Mouse (Mus musculus) adrenal gland, adult (tissue): ENCODE measurements at regions not wholly inside any gene's neighbourhood (a gene's known extent, or its start where the extent isn't known, plus 50 kb on each side); places are given as distances from the start of the nearest gene placed in this dataset.

Experiments used
- DNase-seq, 2 experiments: peaks; one replicate each; pipeline ENCODE4 v3.0.0; 2022 to 2023; ENCODE audit warnings: low spot score in 1 of 2; ENCODE audit not compliant: inconsistent age in 2 of 2

DNA sequence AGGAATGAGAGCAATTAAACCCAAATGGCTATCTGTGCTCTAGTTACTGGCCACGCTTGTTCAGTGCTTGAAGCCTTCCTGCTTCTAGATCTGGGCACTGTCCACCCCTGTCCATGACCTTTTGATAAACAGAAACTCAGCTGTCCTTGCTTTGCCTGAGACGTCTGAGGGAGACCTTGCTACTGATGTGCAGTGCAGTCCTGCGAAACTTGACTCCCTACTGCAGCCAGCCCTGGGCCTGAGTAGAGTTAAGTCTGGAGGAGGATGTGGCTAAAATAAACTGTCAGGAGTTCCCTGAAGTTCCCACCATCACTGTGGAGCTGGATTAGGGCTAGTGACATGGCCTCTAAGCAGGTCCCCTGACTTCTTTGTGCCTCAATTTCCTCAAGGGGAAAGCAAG, 88.4 kb upstream of the Cxcr4 start:
- DNase-seq: peak; percentile 79 to 85

DNA sequence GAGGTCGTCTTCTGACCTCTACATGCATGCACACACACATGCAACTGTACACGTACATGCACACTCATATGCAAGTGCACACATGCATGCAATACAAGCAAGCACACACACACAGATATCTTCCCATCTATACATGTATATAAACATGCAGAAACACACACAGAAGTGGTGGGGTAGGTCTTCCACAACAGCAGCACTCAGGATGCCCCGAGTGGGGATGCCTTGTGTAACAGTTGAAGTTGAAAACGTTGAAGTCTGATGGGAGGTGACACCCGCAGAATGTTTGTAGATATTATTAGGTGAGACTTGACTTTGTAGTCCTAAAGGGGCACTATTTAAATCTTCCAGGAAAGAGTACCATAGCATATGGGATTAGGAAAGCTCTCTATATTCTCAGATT, 87.9 kb upstream of the Cxcr4 start:
- peak in 1 of 2 experiments; percentile 53 for DNase-seq

DNA sequence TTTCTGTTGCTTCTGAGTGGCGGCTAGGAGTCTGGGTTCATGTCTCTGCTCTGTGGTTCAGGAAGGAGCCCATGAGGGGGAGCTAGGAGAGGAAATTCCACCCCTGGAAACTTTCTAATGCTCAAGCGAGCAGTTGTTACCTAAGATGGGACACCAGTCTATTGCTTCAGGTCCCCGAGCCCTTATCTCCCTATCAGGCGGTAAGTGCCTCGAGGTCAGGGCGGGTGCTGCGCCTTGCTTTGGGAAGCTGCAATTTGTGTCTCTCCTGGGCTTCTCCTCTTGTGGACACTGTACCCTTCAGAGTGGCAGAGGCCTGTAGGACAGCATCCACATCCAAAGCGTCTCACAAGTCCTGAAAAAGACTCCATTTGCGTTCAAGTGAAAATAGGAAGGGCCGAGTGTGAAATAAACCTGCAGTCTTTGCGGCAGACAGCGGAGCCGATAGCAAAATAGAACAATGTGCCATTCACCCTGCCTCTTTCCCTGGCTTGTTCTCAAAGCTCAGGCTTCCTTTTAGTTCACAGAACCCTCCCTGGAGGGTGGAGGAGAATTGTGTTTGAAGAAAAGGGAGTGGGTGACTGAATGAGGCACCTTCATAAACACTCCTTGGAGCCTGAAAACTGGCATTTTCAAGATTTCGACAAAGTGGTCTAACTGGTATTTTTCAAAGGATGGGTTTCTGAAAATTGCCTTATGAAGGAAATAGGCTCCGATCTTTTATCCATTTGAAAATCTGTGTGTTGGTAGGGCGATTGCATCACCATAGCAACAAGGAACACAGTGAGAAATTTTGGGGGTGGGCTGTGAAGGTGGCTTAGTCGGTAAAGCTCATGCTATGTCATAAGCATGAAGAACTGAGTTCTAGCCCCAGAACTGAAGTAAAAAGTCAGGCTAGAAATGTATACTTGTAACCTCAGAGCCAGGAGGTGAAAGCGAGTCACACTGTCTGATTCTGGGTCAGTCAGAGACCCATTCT, 87.2 kb upstream of the Cxcr4 start:
- DNase-seq: peak in 1 of 2 experiments; percentile 50

DNA sequence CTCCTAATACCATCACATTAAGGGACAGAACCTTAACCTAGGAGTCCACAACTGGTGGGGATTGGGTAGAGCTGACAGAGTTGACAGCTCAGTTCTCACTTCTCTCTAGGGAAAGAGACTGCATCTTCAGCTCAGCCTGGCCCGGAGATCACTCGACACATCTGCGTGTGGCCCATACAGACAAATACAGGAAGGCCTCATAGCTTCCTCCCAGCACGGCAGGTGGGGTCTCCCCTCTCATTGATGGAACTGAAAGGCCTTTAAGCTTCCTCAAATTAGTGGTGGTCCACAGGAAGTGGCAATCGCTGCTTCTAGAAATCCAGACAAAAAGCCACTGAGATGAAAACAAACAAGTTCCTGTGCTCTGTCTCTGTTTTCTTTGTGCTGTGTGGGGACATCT, 83.4 kb upstream of the Cxcr4 start:
- DNase-seq: no peak

DNA sequence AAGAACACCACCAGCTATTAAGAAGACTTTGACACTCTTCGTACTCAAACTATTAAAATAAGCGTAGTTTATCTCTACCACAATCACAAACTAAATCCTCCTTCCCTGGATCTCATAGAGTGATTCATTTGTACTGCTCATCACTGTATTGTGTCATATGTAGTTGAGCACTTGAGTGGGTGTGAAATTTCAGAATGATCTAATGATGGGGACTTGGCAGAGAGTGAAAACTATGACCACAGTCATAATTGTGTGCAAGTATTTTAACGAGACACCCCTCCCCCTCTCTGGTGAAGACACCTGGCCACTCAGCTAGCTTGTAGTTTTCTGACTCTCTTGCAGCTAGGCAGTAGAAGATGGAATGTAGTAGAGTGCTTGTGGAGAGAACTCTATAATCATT, 80.2 kb upstream of the Cxcr4 start:
- no peak for DNase-seq

DNA sequence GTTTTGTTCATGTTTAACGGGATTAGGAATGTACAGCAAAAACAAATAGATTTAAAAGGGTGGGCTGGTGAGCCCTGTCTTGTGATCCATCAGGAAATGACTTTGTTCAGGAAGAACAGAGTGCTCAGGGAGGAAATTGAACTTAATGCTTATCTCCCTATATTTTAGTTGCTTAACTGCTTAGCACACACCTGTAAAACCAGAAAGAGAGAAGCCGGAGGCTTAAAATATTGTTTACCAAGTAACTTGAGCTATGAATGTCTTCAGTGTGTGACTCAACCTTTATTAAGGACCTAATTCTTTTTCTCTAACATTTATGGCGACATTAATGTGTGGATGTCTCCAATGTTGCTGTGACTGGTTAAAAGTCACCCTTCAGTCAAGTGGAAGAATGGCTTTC, 79.4 kb upstream of the Cxcr4 start:
- no peak for DNase-seq

DNA sequence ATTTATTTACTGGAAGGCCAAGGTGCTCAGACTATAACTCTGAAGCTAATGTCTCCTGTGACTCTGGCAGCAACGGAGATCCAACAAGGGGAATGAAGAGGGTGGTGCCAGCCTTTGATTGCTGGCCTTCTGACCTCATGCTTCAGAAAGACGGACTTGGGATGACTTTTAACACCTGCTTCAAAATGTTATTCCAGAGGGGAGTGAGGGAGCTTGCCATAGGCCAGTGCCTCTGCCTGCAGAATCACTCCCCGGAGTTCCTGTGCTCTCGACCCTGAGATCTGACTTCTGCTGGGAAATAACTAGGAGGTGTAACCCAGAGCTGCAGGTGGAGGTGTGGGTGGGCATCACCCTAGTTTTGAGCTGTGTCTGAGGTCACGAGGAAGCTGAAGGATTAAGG, 78.9 kb upstream of the Cxcr4 start:
- DNase-seq: no peak

DNA sequence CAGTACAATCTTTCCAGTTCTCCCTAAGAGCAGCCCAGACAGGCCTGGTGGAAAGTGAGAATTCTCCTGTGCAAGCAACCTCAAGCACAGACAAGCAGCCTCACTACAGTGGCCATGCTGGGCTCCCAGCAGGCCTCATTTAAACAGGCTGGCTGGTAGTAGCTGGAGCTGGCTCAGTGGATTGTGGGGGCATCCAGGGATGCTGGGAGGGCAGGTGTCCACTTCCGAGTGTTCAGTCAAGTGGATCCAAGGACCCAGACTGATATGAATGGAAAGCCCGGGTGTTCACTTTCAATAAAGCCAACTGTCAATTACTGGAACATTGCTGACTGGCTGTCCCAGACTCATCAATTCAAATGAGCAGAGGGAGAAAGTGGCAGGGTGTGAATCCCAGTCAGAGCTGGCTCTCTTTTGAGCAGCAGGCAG, 77.2 kb upstream of the Cxcr4 start:
- no peak for DNase-seq

DNA sequence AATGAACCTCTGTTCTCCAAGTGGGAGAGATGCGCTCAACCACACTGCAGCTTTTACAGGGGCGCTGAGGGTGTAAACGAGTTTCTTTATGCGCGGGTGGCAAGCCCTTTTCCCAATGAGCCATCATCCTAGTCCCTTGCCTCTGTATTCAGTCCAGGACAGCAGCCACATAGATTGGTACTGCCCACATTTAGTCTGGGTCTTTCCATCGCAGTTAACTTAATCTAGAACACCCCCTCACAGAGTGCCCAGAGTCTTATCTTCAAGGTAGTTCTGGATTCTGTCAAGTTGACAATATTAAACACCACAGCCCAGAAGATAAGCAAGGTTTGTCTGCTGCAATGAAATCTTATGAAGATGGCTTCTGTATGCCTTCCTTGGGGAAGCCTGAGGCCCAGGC, 76.6 kb upstream of the Cxcr4 start:
- no peak for DNase-seq

DNA sequence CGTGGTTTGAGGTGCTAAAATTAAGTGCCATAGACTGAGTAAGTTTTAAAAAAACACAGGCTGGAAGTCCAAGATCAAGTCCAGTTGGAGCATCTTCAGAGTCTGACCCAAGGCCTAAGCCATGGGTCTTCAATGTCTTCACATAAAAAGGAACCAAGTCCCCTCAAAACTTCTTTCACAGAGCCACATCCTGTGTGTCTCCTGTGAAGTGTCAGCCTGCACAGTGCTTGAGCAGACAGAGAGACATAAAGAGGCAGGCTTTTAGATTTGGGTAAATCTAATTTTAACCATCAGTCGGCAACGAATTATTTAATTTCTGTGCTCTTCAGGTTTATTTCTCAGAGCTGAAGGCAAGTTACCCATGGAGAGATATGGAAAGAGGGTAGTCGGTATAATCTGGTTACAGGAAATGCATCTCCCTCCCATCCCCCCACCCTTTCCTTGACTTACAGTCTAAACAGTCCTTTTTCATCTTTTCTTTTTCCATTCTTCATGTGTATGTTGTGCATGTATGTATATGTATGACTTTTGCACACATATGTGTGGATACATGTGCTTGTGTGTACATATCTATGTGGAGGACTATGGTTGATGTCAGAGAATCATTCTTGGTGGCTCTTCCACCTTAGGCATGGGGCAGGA, 75.1 kb upstream of the Cxcr4 start:
- DNase-seq: no peak

DNA sequence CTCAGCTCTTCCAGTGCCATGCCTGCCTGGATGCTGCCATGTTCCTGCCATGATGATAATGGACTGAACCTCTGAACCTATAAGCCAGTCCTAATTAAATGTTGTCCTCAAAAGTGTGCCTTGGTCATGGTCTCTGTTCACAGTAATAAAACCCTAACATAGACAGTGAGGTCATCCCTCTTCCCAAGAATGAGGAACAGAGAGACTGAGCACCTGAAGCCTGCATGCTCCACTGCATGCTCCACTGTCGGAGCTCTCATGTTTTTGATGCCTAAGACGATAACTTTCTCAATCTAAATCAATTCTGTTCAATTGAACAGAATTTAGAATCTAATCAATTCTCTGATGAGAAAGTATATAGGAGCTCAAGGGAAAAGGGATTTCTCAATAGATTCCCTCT, 71.1 kb upstream of the Cxcr4 start:
- no peak for DNase-seq

DNA sequence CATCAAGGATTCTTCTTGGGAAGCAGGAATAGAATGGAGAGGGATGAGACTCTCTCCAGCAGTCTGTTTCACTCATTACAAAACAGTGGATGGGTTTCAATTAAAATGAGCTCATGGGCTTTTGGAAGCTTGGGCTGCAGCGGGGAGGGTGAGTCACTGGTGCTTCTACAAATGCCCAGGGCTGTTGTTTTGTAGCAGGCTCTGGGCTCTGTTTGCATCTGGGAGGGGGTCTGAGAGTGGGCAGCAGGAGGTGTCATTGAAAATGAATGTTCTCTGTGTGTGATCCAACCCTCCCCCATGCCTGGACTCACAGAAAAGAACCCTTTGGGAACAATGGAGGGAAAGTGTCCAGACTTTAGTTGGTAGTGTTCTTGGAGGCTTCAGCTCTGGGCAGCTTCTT, 67.8 kb upstream of the Cxcr4 start:
- peak; percentile 30 to 40 for DNase-seq

DNA sequence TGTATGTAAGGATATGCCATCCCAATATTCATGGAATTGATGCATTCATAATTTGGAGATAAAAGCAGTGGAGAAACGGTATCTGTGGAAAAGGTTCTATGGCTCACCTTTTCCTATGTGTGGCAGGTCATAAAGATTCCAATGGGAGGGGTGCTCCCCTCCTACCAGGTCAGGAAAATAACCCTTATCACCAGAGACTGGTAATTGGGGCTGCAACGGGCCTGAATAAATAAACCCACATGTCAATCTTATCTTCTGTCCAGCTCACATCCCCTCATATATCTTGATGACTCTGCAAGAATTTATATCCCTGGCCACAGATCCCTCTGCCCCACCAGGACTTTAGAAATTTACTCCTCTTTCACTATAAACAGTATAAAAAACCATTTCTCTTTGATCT, 66.7 kb upstream of the Cxcr4 start:
- DNase-seq: no peak

DNA sequence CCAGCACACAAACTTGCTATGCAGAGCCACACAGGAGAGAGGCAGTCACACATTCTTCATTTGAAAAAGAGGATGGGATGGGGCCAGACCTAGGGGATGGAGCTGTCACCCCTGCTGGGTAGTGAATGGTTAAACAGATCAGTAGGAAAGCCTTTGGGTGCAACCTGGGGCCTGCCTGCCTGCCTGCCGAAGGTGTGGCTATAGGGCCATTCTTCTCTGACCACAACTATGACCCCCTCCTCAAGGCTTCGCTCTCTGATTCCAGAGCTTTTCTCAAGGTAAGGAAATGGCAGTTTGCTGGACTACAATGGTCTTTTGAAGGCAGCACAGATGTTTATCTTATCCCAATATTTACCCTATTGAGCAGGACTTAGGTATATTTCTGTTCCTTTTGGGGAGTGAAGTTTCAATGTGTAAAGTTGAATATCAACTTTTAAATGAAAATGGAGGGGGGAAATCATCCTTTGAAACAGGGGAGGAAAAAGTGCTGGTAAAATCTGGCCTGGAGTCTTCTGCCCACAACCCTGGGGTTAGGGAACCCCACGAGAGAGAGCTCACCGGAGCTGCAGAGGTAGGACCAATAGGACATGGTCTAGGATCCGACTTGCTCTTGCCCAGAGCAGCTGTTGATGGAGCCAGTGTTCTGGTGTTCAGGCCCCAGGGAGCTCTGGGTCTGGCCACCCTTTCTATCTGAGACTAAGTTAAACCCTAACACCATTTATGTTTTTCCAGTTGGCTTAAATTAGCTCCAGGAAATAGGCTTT, 62.2 kb upstream of the Cxcr4 start:
- no peak for DNase-seq

DNA sequence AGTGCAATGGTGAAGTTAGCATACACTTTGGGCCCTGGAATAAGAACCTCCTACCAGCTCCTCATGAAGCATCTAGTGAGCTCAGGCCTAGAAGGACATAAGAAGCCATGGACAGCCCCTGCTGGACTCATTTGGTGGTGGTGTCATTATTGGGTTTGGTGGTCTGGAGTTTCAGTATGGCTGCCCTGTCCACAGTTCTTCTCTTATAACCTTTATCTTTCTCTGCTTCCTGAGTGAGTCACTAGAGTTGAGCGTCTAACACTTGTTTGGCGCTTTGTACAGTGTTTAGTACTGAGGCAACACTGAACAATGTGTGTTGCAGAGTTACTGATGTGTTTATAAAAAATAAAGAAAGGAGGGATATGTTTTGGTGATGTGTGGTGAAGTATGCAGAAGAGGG, 58.5 kb upstream of the Cxcr4 start:
- no peak for DNase-seq

DNA sequence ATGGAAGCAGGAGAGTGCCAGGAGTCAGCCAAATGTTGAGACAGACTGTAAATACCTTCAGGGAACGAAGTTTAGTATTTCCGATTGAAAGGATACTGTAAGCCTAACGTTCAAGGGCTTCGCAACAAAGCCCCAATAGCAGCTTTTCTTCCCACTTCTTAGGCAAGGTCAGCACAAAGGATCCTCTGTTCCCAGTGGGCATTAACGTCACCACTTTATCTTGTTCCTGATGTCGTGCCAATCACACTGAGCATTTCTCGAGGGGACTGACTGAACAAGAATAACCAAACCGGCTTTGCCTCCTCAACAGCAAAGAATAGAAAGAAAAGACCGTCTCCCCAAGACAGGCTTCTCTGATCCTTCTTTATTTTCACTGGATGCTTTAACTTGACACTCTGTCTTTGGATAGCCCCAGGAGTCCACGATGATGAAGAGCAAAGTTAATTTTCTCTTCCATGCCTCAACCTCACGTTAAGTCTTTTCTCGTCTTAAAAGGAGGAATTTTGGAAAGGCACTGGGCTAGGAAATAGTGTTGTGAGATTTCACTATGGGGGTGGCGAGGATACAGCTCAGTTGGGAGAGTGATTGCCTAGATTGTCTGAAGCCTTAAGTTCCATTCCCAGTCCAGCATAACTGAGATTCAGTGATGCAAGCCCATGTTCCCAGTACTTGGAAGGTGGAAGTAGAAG, 57.5 kb upstream of the Cxcr4 start:
- peak; percentile 39 to 57 for DNase-seq

DNA sequence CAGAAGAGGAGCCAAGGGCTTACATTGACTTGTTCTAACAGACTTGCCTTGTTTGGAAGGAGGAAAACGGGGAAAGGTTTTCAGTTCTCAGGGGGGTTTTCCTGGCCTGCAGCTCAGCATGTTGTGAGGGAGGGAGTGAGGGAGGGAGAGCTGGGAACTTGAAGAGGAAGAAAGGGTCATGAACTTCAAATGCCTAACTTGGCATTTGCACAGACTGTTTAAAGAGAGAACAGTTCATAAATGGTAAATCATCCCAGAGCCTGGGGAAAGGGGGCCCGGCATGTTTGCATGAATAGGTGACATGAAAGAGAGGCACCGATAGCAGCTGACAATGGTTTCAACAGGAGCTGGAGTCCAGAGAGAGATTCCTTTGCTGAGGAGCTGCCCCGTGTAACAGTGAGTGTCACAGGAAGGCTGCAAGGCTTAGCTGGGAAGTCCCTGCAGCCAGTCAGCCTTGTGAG, 51.3 kb upstream of the Cxcr4 start:
- DNase-seq: peak in 1 of 2 experiments; percentile 29

DNA sequence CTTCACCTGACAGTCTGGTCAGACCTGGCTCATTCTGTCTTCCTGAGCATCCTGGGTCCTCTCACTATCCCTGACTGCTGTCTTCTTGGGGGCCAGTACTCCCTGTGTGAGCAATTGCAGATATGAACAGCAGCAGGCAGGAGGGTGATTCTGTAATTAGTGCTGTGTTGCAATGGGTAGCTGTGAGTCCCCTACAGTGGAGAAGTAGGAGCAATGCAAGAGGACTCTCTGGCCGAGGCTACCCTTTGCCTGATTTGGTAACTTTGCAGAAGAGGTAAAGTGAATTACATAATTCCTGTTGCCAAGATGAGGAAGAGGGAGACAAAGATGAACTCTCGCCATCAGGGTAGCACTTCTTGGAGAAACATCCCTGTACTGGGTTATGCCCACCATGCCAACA, 50.1 kb upstream of the Cxcr4 start:
- DNase-seq: no peak
